Comparison of ENCODE assay signal across 23 mouse cellular contexts in genomic region chr5:26206766-26207122, GRCm38 (mm10). TPM values are rescaled to one million over a fixed set of nuclear protein-coding genes. Genes with fewer than 3 reads are reported as not detected.
A peak's percentile ranks its signal among the peaks of the same experiment; 100 is the strongest.
DNase-seq lines count a peak whose midpoint lies in the region; ATAC-seq lines count a peak whose summit lies in the region.
"Had no signal": no experiment of that assay in that cellular context is flagged by ENCODE, and none has a peak within 500 bp of the region (broad histone marks: within the 10 kb centered on the region; RNA-seq: fewer than 3 reads in every experiment).

No protein-coding gene starts in this region.

- H3K4me2 ChIP-seq in midbrain, embryonic 11.5 days, result no peak overlapping the region
- no peak overlapping the region for H3K4me2 ChIP-seq in midbrain, embryonic 16.5 days (ENCODE audit: low read length)
- H3K4me2 ChIP-seq in hindbrain, embryonic 13.5 days, result no peak overlapping the region
- H3K4me2 ChIP-seq: embryonic facial prominence, embryonic 15.5 days; heart, embryonic 15.5 days; intestine, embryonic 15.5 days; kidney, embryonic 15.5 days; limb, embryonic 15.5 days; neural tube, embryonic 13.5 days had no signal

- no peak overlapping the region for H3K9ac ChIP-seq in midbrain, embryonic 11.5 days (ENCODE audit: low read length)
- H3K9ac ChIP-seq in midbrain, embryonic 16.5 days (ENCODE audit: low read depth, low read length), result no peak overlapping the region
- no peak overlapping the region for H3K9ac ChIP-seq in hindbrain, embryonic 13.5 days
- H3K9ac ChIP-seq: embryonic facial prominence, embryonic 15.5 days; heart, embryonic 15.5 days; intestine, embryonic 15.5 days; kidney, embryonic 15.5 days; limb, embryonic 15.5 days; neural tube, embryonic 13.5 days had no signal

- H3K27ac ChIP-seq in midbrain, embryonic 11.5 days (ENCODE audit: low read depth, low read length), result no peak overlapping the region
- H3K27ac ChIP-seq in midbrain, embryonic 16.5 days (ENCODE audit: low read length), result no peak overlapping the region
- H3K27ac ChIP-seq in hindbrain, embryonic 13.5 days, result no peak overlapping the region; the same call in 1 of the 2 replicates
- no peak overlapping the region for H3K27ac ChIP-seq in limb, embryonic 10.5 days
- H3K27ac ChIP-seq: embryonic facial prominence, embryonic 15.5 days; heart, adult 2 months; heart, embryonic 15.5 days; intestine, embryonic 15.5 days; kidney, embryonic 15.5 days; layer of hippocampus, adult 2 months; limb, embryonic 15.5 days; neural tube, embryonic 13.5 days; stomach, postnatal 0 days had no signal

- no peaks in the 10 kb centered on the region for H3K27me3 ChIP-seq in midbrain, embryonic 11.5 days (ENCODE audit: control insufficient read depth, insufficient read depth, low read length)
- H3K27me3 ChIP-seq in midbrain, embryonic 16.5 days (ENCODE audit: control insufficient read depth, insufficient read depth, low read depth, low read length), result no peaks in the 10 kb centered on the region
- H3K27me3 ChIP-seq in hindbrain, embryonic 13.5 days, result no peaks in the 10 kb centered on the region
- no peaks in the 10 kb centered on the region for H3K27me3 ChIP-seq in limb, embryonic 10.5 days (ENCODE audit: low read depth, poor library complexity, severe bottlenecking)
- H3K27me3 ChIP-seq: embryonic facial prominence, embryonic 15.5 days; heart, embryonic 15.5 days; intestine, embryonic 15.5 days; kidney, embryonic 15.5 days; limb, embryonic 15.5 days; neural tube, embryonic 13.5 days had no signal

- peak; percentile 66 for DNase-seq in heart, adult 11 months
- DNase-seq in heart, adult 9 months (ENCODE audit: low spot score in 2 of 2), result no peak
- DNase-seq in midbrain, embryonic 11.5 days (ENCODE audit: low spot score, missing footprints), result no peak
- DNase-seq in spleen, postnatal 4 days (ENCODE audit: low spot score in 2 of 2), result no peak
- DNase-seq in limb, embryonic 10.5 days (ENCODE audit: low spot score), result no peak
- DNase-seq: adrenal gland, adult 2 months; cerebellum, adult 8-10 months; gastrocnemius, postnatal 14 days; heart, adult 2 months; heart, postnatal 4 days; lung, postnatal 10 days had no signal

- H3K4me1 ChIP-seq in midbrain, embryonic 11.5 days (ENCODE audit: control insufficient read depth, insufficient read depth, low read length), result no peaks in the 10 kb centered on the region
- H3K4me1 ChIP-seq in midbrain, embryonic 16.5 days (ENCODE audit: control insufficient read depth, insufficient read depth, low read length), result peaks cover 11% of the 10 kb centered on the region
- H3K4me1 ChIP-seq in hindbrain, embryonic 13.5 days (replicated peaks), result peaks cover 27% of the 10 kb centered on the region
- H3K4me1 ChIP-seq in limb, embryonic 10.5 days, result no peaks in the 10 kb centered on the region
- H3K4me1 ChIP-seq: embryonic facial prominence, embryonic 15.5 days; heart, embryonic 15.5 days; intestine, embryonic 15.5 days; limb, embryonic 15.5 days had no signal

- no peak overlapping the region for H3K4me3 ChIP-seq in midbrain, embryonic 11.5 days (ENCODE audit: low read depth, low read length)
- no peak overlapping the region for H3K4me3 ChIP-seq in midbrain, embryonic 16.5 days (ENCODE audit: low read depth, low read length)
- no peak overlapping the region for H3K4me3 ChIP-seq in hindbrain, embryonic 13.5 days
- no peak overlapping the region for H3K4me3 ChIP-seq in limb, embryonic 10.5 days
- H3K4me3 ChIP-seq: embryonic facial prominence, embryonic 15.5 days; heart, adult 2 months; heart, embryonic 15.5 days; intestine, embryonic 15.5 days; kidney, embryonic 15.5 days; layer of hippocampus, adult 2 months; limb, embryonic 15.5 days; neural tube, embryonic 13.5 days had no signal

- H3K36me3 ChIP-seq in midbrain, embryonic 11.5 days (ENCODE audit: control insufficient read depth, insufficient read depth, low read length), result no peaks in the 10 kb centered on the region
- no peaks in the 10 kb centered on the region for H3K36me3 ChIP-seq in midbrain, embryonic 16.5 days (ENCODE audit: control insufficient read depth, insufficient read depth, low read length)
- H3K36me3 ChIP-seq in hindbrain, embryonic 13.5 days, result no peaks in the 10 kb centered on the region
- H3K36me3 ChIP-seq in limb, embryonic 10.5 days, result no peaks in the 10 kb centered on the region
- H3K36me3 ChIP-seq: embryonic facial prominence, embryonic 15.5 days; heart, embryonic 15.5 days; intestine, embryonic 15.5 days; kidney, embryonic 15.5 days; limb, embryonic 15.5 days; neural tube, embryonic 13.5 days had no signal

- no peaks in the 10 kb centered on the region for H3K9me3 ChIP-seq in midbrain, embryonic 11.5 days (ENCODE audit: control insufficient read depth, low read length)
- H3K9me3 ChIP-seq in midbrain, embryonic 16.5 days (replicated peaks; ENCODE audit: control insufficient read depth, low read length, poor library complexity, severe bottlenecking), result no peaks in the 10 kb centered on the region
- no peaks in the 10 kb centered on the region for H3K9me3 ChIP-seq in hindbrain, embryonic 13.5 days
- H3K9me3 ChIP-seq in limb, embryonic 10.5 days (replicated peaks), result no peaks in the 10 kb centered on the region
- H3K9me3 ChIP-seq: embryonic facial prominence, embryonic 15.5 days; heart, embryonic 15.5 days; intestine, embryonic 15.5 days; kidney, embryonic 15.5 days; limb, embryonic 15.5 days; neural tube, embryonic 13.5 days had no signal

- peak; percentile 61; the same call in 1 of the 2 replicates for ATAC-seq in midbrain, embryonic 11.5 days (ENCODE audit: low FRiP score)
- ATAC-seq in midbrain, embryonic 16.5 days, result no peak
- ATAC-seq in hindbrain, embryonic 13.5 days (ENCODE audit: low FRiP score), result 0 out of 2 replicates have a peak, but pooled peaks have one; percentile 45
- ATAC-seq: intestine, embryonic 15.5 days had no signal

- 25% methylated on average over 2 of the region's 2 CpGs for WGBS in midbrain, embryonic 11.5 days
- 13% methylated on average over 2 of the region's 2 CpGs for WGBS in midbrain, embryonic 16.5 days
- 17% methylated on average over 2 of the region's 2 CpGs for WGBS in hindbrain, embryonic 13.5 days
- 83% methylated on average over 2 of the region's 2 CpGs for WGBS in limb, embryonic 10.5 days

RNA-seq across cellular contexts. Expression of gene Gm7361, which starts 50.7 kb away (rescaled TPM):
- 0.10 TPM in 1 of 2 replicates, not detected in the other for polyA plus RNA-seq in midbrain, embryonic 11.5 days (2014; fragmentation: Nextera tagmentation; extraction: Ambion mirVana)
- 0.36 and 0.49 TPM in 2 replicates for polyA plus RNA-seq in midbrain, embryonic 16.5 days (2015; fragmentation: Nextera tagmentation; extraction: Ambion mirVana)
- 0.09 and 0.10 TPM in 2 replicates for polyA plus RNA-seq in hindbrain, embryonic 13.5 days (2015; fragmentation: Nextera tagmentation; extraction: Ambion mirVana)
- polyA plus RNA-seq in limb, embryonic 10.5 days (2016; fragmentation: Nextera tagmentation; extraction: Ambion mirVana), result not detected in 2 replicates
- polyA plus RNA-seq: C2C12; heart, adult 2 months; heart, embryonic 15.5 days; intestine, embryonic 15.5 days; kidney, embryonic 15.5 days; limb, embryonic 15.5 days; liver, embryonic 16.5 days; stomach, postnatal 0 days had no signal
